ENCODE assay signal across 18 mouse cellular contexts in genomic region chr10:82245021-82245420, GRCm38 (mm10).
"Had no signal": no experiment of that assay in that cellular context is flagged by ENCODE, and none has a peak within 500 bp of the region (broad histone marks: within the 10 kb centered on the region; RNA-seq: fewer than 3 reads in every experiment).

No protein-coding gene starts in this region.

- ATAC-seq: liver, postnatal 0 days; lung, postnatal 0 days; midbrain, embryonic 13.5 days; midbrain, embryonic 15.5 days had no signal

- H3K27me3 ChIP-seq: lung, embryonic 15.5 days; midbrain, embryonic 13.5 days; midbrain, embryonic 15.5 days; neural tube, embryonic 12.5 days; stomach, embryonic 15.5 days had no signal

- H3K4me2 ChIP-seq: lung, embryonic 15.5 days; midbrain, embryonic 11.5 days; midbrain, embryonic 13.5 days; midbrain, embryonic 15.5 days; neural tube, embryonic 12.5 days; stomach, embryonic 15.5 days had no signal

- H3K9ac ChIP-seq: liver, postnatal 0 days; lung, embryonic 15.5 days; midbrain, embryonic 13.5 days; midbrain, embryonic 15.5 days; neural tube, embryonic 12.5 days; stomach, embryonic 15.5 days had no signal

- H3K4me3 ChIP-seq: lung, embryonic 15.5 days; megakaryocyte, embryonic 14.5 days; midbrain, embryonic 13.5 days; midbrain, embryonic 15.5 days; neural tube, embryonic 12.5 days; stomach, embryonic 15.5 days had no signal

- DNase-seq: liver, postnatal 0 days; lung, adult 2 months; lung, postnatal 14 days; lung, postnatal 36 days; right cerebral cortex, postnatal 14 days; thymus, adult 18-20 months; thymus, postnatal 14 days; thymus, postnatal 36 days had no signal

- H3K9me3 ChIP-seq: lung, embryonic 15.5 days; midbrain, embryonic 13.5 days; midbrain, embryonic 15.5 days; neural tube, embryonic 12.5 days; stomach, embryonic 15.5 days had no signal

- H3K36me3 ChIP-seq: lung, embryonic 15.5 days; midbrain, embryonic 13.5 days; midbrain, embryonic 15.5 days; neural tube, embryonic 12.5 days; stomach, embryonic 15.5 days had no signal

- H3K27ac ChIP-seq: lung, embryonic 15.5 days; macrophage; midbrain, embryonic 13.5 days; midbrain, embryonic 15.5 days; neural tube, embryonic 12.5 days; stomach, embryonic 15.5 days; stomach, postnatal 0 days had no signal
